Mouse (Mus musculus): ENCODE results near the gene Rora. TPM values are rescaled to one million over a fixed set of nuclear protein-coding genes. Genes with fewer than 3 reads are reported as not detected.

Rora gene
- total and polyA plus RNA-seq, 2 experiments: 11.3 to 30.8 TPM

- no peak overlapping the region for H3K4me3 ChIP-seq (ENCODE audit: insufficient read depth, low read depth, low read length)
Measured at GRCm38 (mm10) chr9:69394234-69394633, 740.6 kb downstream of the Rora start.

GRCm38 (mm10) chr9:69397432-69397759, 743.8 kb downstream of the Rora start:
- Histone ChIP-seq H3K27me3 (ENCODE audit: control insufficient read depth, insufficient read depth, low read length) (no peaks in the 10 kb centered on the region), H3K27ac (replicated peaks; ENCODE audit: insufficient read depth, low read depth, low read length) (peak overlapping the region; percentile 89), H3K4me1 (ENCODE audit: control insufficient read depth, insufficient read depth, low read length) (peaks cover 12% of the 10 kb centered on the region), H3K36me3 (ENCODE audit: control insufficient read depth, insufficient read depth, low read length) (no peaks in the 10 kb centered on the region; the same call in 1 of the 2 replicates), H3K4me3 (ENCODE audit: insufficient read depth, low read depth, low read length) (peak overlapping the region; percentile 84), H3K79me2 (ENCODE audit: control insufficient read depth, insufficient read depth, low read length) (peaks cover 7% of the 10 kb centered on the region; the same call in 1 of the 2 replicates), H3K9ac (ENCODE audit: low read depth, low read length) (peak overlapping the region; percentile 92)
- no peak for TF ChIP-seq CTCF (IDR thresholded peaks at IDR 0.05; ENCODE audit: low read depth, low read length)
- no peak for TF ChIP-seq POLR2A (IDR thresholded peaks at IDR 0.05; ENCODE audit: extremely low read depth, insufficient read depth, low read length)
- DNase-seq (ENCODE audit: extremely low read depth, low read depth, low spot score): no peak
- WGBS: 47% methylated on average over 2 of the region's 2 CpGs

More at GRCm38 (mm10) chr9:69394234-69394633, 740.6 kb downstream of the Rora start:
- Histone ChIP-seq H3K27me3 (ENCODE audit: control insufficient read depth, insufficient read depth, low read length) (no peaks in the 10 kb centered on the region), H3K36me3 (ENCODE audit: control insufficient read depth, insufficient read depth, low read length) (no peaks in the 10 kb centered on the region), H3K9ac (ENCODE audit: low read depth, low read length) (no peak overlapping the region), H3K4me1 (ENCODE audit: control insufficient read depth, insufficient read depth, low read length) (peaks cover 19% of the 10 kb centered on the region), H3K79me2 (ENCODE audit: control insufficient read depth, insufficient read depth, low read length) (peaks cover 7% of the 10 kb centered on the region; the same call in 1 of the 2 replicates), H3K27ac (replicated peaks; ENCODE audit: insufficient read depth, low read depth, low read length) (no peak overlapping the region)
- no peak for TF ChIP-seq POLR2A (IDR thresholded peaks at IDR 0.05; ENCODE audit: extremely low read depth, insufficient read depth, low read length)
- TF ChIP-seq CTCF (IDR thresholded peaks at IDR 0.05; ENCODE audit: low read depth, low read length): no peak
- no peak for DNase-seq (ENCODE audit: extremely low read depth, low read depth, low spot score)
- 94% methylated on average over 5 of the region's 5 CpGs for WGBS

- peak; percentile 61 for DNase-seq (ENCODE audit: extremely low read depth, low read depth, low spot score)
- peaks cover 7% of the 10 kb centered on the region; the same call in 1 of the 2 replicates for H3K79me2 ChIP-seq (ENCODE audit: control insufficient read depth, insufficient read depth, low read length)
- H3K9ac ChIP-seq (ENCODE audit: low read depth, low read length): peak within 1 kb of the TSS; percentile 92
- peak within 1 kb of the TSS; percentile 84 for H3K4me3 ChIP-seq (ENCODE audit: insufficient read depth, low read depth, low read length)
- H3K4me1 ChIP-seq (ENCODE audit: control insufficient read depth, insufficient read depth, low read length): peaks cover 10% of the 10 kb centered on the region
- TF ChIP-seq CTCF (IDR thresholded peaks at IDR 0.05; ENCODE audit: low read depth, low read length) (no peak), POLR2A (IDR thresholded peaks at IDR 0.05; ENCODE audit: extremely low read depth, insufficient read depth, low read length) (peak; percentile 44; the same call in 1 of the 2 replicates)
- no peaks in the 10 kb centered on the region for H3K27me3 ChIP-seq (ENCODE audit: control insufficient read depth, insufficient read depth, low read length)
- no peaks in the 10 kb centered on the region; the same call in 1 of the 2 replicates for H3K36me3 ChIP-seq (ENCODE audit: control insufficient read depth, insufficient read depth, low read length)
- under 1% methylated on average over 52 of the region's 53 CpGs for WGBS
- peak within 1 kb of the TSS; percentile 89 for H3K27ac ChIP-seq (replicated peaks; ENCODE audit: insufficient read depth, low read depth, low read length)
Measured at GRCm38 (mm10) chr9:69397760-69398452, 744.3 kb downstream of the Rora start, which contains the start of gene Ice2. Gene Ice2, plus strand, starts transcription at chr9:69397906.

GRCm38 (mm10) chr9:69398453-69398850, 744.9 kb downstream of the Rora start:
- peaks cover 1% of the 10 kb centered on the region for H3K36me3 ChIP-seq (ENCODE audit: control insufficient read depth, insufficient read depth, low read length)
- H3K9ac ChIP-seq (ENCODE audit: low read depth, low read length): peak overlapping the region; percentile 92
- H3K79me2 ChIP-seq (ENCODE audit: control insufficient read depth, insufficient read depth, low read length): peaks cover 7% of the 10 kb centered on the region; the same call in 1 of the 2 replicates
- peak; percentile 57 for DNase-seq (ENCODE audit: extremely low read depth, low read depth, low spot score)
- 6% methylated on average over 10 of the region's 10 CpGs for WGBS
- peaks cover 9% of the 10 kb centered on the region for H3K4me1 ChIP-seq (ENCODE audit: control insufficient read depth, insufficient read depth, low read length)
- H3K27ac ChIP-seq (replicated peaks; ENCODE audit: insufficient read depth, low read depth, low read length): peak overlapping the region; percentile 89
- TF ChIP-seq CTCF (IDR thresholded peaks at IDR 0.05; ENCODE audit: low read depth, low read length): no peak
- no peak for TF ChIP-seq POLR2A (IDR thresholded peaks at IDR 0.05; ENCODE audit: extremely low read depth, insufficient read depth, low read length)
- H3K4me3 ChIP-seq (ENCODE audit: insufficient read depth, low read depth, low read length): peak overlapping the region; percentile 84
- H3K27me3 ChIP-seq (ENCODE audit: control insufficient read depth, insufficient read depth, low read length): no peaks in the 10 kb centered on the region

- H3K79me2 ChIP-seq (ENCODE audit: control insufficient read depth, insufficient read depth, low read length): no peaks in the 10 kb centered on the region
- no peak overlapping the region for H3K4me3 ChIP-seq (ENCODE audit: insufficient read depth, low read depth, low read length)
- peaks cover 15% of the 10 kb centered on the region for H3K36me3 ChIP-seq (ENCODE audit: control insufficient read depth, insufficient read depth, low read length)
- no peak for DNase-seq (ENCODE audit: extremely low read depth, low read depth, low spot score)
- no peak for TF ChIP-seq POLR2A (IDR thresholded peaks at IDR 0.05; ENCODE audit: extremely low read depth, insufficient read depth, low read length)
- no peak for TF ChIP-seq CTCF (IDR thresholded peaks at IDR 0.05; ENCODE audit: low read depth, low read length)
- 92% methylated on average over 6 of the region's 6 CpGs for WGBS
- H3K27me3 ChIP-seq (ENCODE audit: control insufficient read depth, insufficient read depth, low read length): no peaks in the 10 kb centered on the region
- H3K9ac ChIP-seq (ENCODE audit: low read depth, low read length): no peak overlapping the region
- H3K4me1 ChIP-seq (ENCODE audit: control insufficient read depth, insufficient read depth, low read length): no peaks in the 10 kb centered on the region
- no peak overlapping the region for H3K27ac ChIP-seq (replicated peaks; ENCODE audit: insufficient read depth, low read depth, low read length)
Measured at GRCm38 (mm10) chr9:69404671-69405070, 751.1 kb downstream of the Rora start.

GRCm38 (mm10) chr9:69419476-69419875, 765.9 kb downstream of the Rora start:
- Histone ChIP-seq H3K9ac (ENCODE audit: low read depth, low read length) (no peak overlapping the region), H3K36me3 (ENCODE audit: control insufficient read depth, insufficient read depth, low read length) (peaks cover 62% of the 10 kb centered on the region), H3K4me3 (ENCODE audit: insufficient read depth, low read depth, low read length) (no peak overlapping the region), H3K79me2 (ENCODE audit: control insufficient read depth, insufficient read depth, low read length) (no peaks in the 10 kb centered on the region), H3K27ac (replicated peaks; ENCODE audit: insufficient read depth, low read depth, low read length) (no peak overlapping the region), H3K4me1 (ENCODE audit: control insufficient read depth, insufficient read depth, low read length) (no peaks in the 10 kb centered on the region), H3K27me3 (ENCODE audit: control insufficient read depth, insufficient read depth, low read length) (no peaks in the 10 kb centered on the region)
- TF ChIP-seq POLR2A (IDR thresholded peaks at IDR 0.05; ENCODE audit: extremely low read depth, insufficient read depth, low read length) (no peak), CTCF (IDR thresholded peaks at IDR 0.05; ENCODE audit: low read depth, low read length) (peak; percentile 9; the same call in 1 of the 2 replicates)
- WGBS: 98% methylated on average over 1 of the region's 1 CpGs
- DNase-seq (ENCODE audit: extremely low read depth, low read depth, low spot score): no peak
